Mouse (Mus musculus) gastrocnemius, postnatal 36 days (tissue): ENCODE results near the gene Arl8b. TPM values are rescaled to one million over a fixed set of nuclear protein-coding genes. Genes with fewer than 3 reads are reported as not detected.

ENCODE experiments used
- DNase-seq, 2 experiments: peaks; one replicate each; pipeline ENCODE4 v3.0.0; 2022
- intact Hi-C: fragments of 180-260 bp; cut with DNase I; formaldehyde crosslinking; loops from one replicate; pipeline ENCODE4 v1.15.1; 2025
- long read RNA-seq, 2 experiments: library from polyadenylated mRNA; stranded (forward); transcript quantifications; one replicate each; pipeline ENCODE4 v2.0.0; 2021
- total RNA-seq, 2 experiments: library from RNA; stranded (reverse); gene quantifications; 2 replicates each; pipeline ENCODE4 v1.2.3; 2021

Gene Arl8b
- total RNA-seq: 100 to 1,000 TPM in 1 of 2 experiments, 10 to 100 TPM in 1; 94.7 to 103 TPM
- long read RNA-seq, experiment 1, full-length matches to known transcripts: 63 of 82 reads
- long read RNA-seq, experiment 1, partial matches to known transcripts: 0 of 82 reads
- long read RNA-seq, experiment 1, other reads (novel, unspliced or antisense): 19 of 82 reads
- long read RNA-seq, experiment 2, full-length matches to known transcripts: 60 of 98 reads
- long read RNA-seq, experiment 2, partial matches to known transcripts: 26 of 98 reads
- long read RNA-seq, experiment 2, other reads (novel, unspliced or antisense): 12 of 98 reads

DNA sequence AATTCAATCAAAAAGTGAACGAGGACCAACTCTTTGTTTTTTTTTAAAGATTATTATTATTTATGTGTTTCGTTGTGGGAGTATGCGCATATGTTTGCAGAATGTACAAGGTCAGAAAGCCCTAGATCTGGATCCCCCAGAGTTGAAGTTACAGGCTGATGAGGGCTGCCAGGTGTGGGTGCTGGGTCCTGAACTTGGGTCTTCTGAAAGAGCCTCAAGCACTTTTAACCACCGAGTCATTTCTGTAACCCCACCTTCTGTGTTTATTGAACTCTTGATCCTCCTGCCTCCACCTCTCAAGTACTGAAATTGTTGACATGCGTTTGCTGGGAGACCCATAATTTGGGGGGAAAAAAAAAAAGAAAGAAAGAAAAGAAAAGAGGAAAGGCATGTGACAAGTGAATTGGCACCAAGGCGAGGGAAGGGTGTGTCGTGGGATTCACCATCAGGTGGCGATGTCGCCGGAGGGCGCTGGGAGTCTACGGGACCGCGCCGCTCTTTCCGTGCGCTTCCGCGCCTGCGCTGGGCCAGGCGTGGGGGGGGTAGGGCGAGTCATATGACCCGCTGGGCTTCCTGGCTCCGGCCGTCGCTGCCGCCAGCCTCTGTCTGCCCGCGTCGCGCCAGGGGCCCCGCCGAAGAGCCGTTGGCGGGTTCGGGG lies at the start of gene Arl8b:
TSS of gene Arl8b (plus strand) at position 574 of the 658 bp plus-strand sequence.
- DNase-seq: peak; percentile 93 to 96
- intact Hi-C loops: loop anchor here (2.0 kb wide), 1 partner anchor 48 kb away; no protein-coding TSS in a partner anchor

DNA sequence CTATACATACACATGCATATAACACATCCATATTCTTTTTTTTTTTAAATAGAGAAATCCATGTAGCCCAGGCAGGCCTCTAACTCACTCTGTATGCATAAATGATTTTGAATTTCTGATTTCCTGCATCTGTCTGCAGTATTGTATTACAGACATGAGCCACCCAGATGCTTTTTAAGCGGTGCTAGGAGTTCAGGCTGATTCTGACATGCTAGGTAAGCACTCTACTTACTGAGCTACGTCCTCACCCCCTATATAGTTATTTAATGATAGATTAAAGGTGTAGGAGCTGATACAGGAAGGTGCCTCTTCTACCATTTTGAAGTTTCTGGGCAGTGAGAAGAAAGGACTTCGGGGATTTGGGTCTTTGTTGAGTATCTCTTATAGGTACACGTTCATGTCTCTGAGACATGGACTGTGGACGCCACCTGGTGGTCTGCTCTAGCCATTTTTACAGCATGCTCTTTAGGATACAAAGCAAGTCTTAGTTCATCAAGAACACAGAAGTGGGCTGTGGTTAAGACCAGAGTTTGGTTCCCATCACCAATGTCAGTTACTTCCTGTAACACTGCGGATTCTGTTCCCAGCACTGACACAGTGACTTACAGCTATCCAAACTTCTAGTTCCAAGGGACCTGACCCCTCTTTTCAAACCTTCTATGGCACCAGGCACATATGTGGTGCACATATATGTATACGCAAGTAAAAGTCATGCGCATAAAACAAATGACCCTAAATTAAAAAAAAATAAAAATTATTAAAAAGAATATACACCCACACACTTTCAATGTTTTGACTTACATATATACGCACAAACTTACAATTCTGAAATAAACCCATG lies 46.8 kb upstream of the Arl8b start:
- peak; percentile 25 to 57 for DNase-seq
- intact Hi-C loops: loop anchor here (2.0 to 5.0 kb wide), 2 partner anchors 317 to 639 kb away; no protein-coding TSS in a partner anchor

DNA sequence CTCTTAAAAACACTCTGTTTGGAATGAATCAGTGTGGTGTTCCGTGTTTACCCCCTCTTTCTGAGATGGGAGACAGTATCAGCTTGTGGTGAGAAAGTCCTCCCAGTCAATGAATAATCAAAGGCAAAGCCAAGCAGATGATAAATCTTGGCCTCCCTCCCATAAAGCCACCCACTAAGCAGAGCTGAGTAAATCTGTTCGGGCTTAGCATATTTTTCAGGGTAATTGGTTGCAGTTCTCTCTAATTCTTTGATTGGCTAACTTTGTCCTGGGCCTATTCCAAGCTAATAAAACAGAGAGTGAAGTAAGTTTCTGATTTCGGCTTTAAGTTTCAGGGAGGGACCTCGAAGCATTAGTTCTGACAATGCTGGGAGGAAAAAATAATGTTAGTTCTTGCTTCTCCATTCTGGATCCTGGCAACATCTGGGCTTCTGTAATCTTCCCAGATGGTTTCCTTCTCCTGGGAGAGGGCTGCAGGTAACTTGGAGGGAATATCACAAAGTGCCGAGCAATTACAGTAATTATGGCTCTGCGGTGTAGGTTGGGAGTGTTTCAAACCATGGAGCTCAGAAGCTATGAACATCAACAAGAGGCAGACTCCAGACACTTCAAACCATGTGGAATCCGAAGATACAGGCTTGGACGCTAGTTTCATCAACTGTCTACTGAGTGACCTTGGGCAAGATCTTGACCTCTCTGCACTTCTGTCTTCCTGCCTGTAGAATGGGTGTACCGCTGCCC lies 44.3 kb upstream of the Arl8b start:
- intact Hi-C loops: loop anchor here (5.0 kb wide), 1 partner anchor 641 kb away; no protein-coding TSS in a partner anchor
- DNase-seq: no peak

DNA sequence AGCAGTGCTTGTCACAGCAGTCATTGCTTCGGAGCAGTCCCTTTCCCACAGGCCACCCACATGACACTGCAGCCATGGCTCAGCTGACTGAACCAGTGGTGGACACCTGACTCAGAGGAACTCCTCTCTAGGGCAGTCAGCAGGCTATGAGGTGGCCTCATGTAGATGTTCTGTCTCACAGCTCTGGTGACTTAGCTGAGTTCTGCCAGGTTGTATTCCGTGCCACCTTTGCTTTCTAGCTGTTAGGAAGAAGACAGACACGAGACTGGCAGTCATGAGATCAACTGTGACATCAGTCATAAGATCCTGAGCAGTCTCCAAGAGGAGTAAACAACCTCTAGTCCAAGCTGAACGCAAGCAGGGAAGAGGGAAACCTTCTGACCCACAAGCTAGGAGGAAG lies 42.3 kb upstream of the Arl8b start:
- intact Hi-C loops: no loop called here
- no peak for DNase-seq

DNA sequence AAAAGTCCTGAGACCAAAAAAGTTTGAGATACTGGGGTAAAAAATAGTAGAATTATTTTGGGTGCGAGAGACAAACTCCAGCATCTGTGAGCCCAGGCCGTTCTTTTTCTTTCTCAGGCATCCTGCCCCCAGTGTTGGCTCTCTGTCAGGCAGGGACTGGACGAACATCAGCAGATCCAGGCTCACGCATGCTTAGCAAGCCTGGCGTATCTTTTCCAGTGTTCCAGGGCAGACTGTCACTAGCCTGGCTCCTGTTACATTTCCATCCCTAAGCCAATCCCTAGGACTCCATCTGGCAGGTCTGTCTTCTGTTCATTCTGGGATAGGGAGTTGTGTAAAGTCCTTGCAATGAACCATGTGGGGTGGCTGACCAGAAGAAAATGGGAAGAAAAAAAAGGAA lies 39.2 kb upstream of the Arl8b start:
- no peak for DNase-seq
- intact Hi-C loops: no loop called here

DNA sequence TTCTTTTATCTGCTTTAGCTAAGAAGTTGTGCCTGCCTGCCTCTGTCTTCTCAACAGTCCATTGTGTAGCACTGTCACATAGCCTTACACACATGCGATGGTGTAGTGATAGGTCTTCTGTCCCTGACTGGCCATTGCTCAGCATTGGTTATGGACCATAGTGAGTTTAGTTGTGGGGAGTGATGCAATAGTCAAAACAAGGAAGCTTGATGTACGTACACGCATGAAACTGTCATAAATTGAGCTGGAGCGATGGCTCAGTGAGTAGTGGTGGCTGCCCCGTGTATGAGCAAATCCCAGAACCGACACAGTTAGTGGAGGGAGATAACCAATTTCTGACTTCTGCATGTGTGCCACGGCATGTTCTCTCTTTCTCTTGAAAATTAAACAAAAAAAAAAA lies 31.6 kb upstream of the Arl8b start:
- no peak for DNase-seq
- intact Hi-C loops: no loop called here

DNA sequence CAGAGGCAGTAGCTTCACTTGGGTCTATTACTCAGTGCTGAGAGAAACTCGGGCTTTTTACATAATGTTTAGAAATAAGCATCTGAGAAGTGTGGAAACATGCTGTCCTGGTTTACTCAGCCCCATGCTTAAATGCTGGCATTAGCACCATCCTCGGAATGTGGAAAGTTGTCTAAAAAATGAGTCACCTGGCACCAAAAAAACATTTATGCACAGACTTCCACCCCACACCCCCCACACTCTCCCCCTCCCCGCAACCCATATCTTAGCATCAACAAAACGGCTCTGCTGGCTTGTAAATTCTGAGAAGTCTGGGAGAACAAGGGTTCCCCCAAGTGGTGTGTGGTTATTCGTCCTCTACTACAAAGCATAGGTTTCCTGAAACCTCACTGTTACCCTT lies 30.5 kb upstream of the Arl8b start:
- DNase-seq: no peak
- intact Hi-C loops: no loop called here

DNA sequence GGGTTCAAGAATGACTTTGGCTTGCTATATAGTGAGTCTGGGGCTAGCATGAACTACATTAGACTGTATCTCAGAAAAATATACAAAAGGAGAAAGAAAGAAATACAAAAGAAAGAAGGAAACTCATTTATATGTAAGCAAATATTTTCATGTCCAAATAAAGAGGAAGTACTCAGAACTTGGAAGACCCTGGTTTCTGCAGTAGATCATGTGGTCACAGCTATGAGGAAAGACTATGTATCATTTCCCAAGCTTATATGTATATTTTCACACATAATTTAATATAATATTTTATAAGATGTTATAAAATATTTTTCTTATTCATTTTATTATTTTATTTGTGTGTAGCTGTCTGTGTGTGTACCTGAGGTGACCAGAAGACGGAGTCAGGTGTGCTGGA lies 29.4 kb upstream of the Arl8b start:
- intact Hi-C loops: no loop called here
- DNase-seq: no peak

DNA sequence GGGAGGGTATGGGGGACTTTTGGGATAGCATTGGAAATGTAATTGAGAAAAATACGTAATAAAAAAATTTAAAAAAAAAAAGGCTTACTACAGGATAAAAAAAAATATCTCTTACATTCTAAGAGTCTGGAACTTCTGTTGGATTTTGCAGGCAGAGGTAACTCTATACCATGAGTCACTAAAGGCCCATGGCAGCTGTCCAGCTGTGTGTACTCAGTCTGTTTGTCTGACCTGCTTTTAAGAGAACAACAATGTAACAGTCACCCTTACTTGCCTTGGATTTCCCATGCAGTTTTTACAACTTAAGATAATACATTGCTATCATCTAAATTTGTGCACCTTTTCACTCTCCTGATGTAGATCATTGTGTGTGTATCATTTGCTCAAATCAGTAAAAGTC lies 28.5 kb upstream of the Arl8b start:
- DNase-seq: no peak
- intact Hi-C loops: no loop called here

DNA sequence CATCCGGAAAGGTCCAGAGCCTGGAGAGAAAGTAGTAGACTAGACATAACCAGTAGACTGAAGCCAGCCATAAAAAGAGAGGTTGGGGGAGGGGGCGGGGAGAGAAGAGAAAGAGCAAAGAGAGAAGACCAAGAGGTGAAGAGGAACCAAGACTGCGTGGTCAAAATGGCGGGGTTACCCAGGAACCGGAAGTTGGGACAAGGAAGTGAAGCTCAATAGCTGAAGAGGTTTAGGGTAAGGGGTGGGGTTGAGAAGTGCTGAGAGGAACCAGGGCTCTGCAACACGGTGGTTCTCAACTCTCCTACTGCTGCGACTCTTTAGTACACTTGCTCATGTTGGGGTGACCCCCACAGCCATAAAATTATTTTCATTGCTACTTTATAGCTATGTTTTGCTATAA lies 27.0 kb upstream of the Arl8b start:
- intact Hi-C loops: no loop called here
- no peak for DNase-seq

DNA sequence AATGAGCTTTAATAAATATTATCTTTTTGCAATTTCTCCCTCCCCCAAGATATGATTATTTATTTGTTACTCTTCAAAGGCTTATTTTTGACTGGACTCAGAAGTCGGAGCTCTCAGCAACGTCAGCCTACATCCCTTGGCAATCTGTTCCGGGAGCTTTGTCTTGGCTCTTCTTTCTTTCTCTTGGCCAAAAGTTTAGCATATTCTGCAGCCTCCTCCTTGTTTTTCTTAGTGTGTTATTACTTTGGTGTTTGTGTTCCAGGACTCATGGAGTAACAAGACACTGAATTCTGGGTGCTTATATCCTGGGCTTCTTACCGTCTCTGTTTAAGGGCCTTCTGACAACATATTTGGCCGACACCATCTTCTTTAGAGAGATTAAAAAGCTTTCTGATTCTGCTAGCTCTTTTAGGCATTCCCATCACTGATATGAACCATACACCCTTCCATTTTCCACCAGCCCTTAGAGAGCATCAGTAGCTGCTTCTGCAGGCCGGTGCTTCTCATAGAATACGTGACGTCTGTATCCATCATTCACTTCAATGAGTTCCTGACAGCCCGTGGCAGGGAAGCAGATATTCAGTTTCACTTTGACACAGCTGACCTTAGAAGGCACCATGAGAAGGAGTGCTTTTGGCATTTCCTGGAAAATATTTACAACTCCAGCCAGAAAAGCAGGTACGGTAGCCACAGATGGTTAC lies 23.8 kb upstream of the Arl8b start:
- DNase-seq: no peak
- intact Hi-C loops: no loop called here

DNA sequence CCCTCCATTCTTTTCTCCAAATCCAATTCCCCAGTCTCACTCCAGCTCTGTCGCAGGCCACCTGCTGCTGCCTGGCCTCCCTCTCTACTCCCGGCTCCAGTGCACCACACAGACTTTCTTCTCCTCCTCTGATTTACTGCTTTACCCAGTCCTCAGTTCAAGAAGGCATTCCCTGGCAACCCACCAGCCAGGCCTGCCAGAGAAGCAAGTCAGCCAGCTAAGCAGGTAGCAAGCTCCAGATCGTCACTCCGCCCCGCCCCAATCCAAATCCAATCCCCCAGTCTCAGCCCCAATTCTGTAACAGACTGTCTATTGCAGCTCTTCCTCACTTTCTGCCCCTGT lies 23.2 kb upstream of the Arl8b start:
- no peak for DNase-seq

DNA sequence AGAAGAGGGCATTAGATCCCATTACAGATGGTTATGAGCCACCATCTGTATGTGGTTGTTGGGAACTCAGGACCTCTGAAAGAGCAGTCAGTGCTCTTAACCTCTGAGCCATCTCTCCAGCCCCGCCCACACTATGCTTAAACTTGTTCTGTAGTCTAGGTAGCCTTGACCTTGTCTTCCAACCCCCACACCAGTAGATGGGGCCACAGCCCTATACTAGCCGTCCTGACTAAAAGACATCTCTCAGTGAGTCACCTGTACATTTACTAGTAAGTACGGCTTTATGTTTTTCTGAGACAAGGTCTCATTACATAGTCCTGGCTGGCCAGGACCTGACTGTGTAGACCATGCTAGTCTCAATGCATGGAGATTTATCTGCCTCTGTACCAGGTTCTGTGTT lies 12.0 kb upstream of the Arl8b start:
- DNase-seq: no peak
- intact Hi-C loops: loop anchor here (10.0 kb wide), 1 partner anchor 384 kb away; no protein-coding TSS in a partner anchor

More for the DNA sequence above, 23.2 kb upstream of the Arl8b start:
- intact Hi-C loops: no loop called here

DNA sequence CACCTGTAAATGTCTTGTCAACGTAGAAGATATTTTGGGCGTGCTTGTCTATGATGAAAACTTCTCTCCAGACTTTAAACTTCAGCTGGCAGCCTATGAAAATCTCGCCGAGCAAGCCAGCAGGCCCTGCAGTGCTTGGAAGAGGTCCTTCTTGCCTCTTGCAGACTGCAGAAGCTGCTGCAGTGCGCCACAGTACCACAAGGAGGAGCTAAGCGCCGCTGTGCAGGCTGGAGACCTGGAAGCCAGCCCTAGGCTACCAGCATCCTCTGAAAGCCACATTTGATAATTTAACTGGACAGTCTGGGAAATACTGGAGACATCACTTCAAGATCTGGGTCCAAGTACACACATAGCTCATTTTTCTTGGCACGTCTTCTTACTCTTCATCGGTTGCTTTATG lies 10.0 kb upstream of the Arl8b start:
- intact Hi-C loops: loop anchor here (10.0 kb wide), 1 partner anchor 382 kb away; no protein-coding TSS in a partner anchor
- peak; percentile 67 to 74 for DNase-seq

DNA sequence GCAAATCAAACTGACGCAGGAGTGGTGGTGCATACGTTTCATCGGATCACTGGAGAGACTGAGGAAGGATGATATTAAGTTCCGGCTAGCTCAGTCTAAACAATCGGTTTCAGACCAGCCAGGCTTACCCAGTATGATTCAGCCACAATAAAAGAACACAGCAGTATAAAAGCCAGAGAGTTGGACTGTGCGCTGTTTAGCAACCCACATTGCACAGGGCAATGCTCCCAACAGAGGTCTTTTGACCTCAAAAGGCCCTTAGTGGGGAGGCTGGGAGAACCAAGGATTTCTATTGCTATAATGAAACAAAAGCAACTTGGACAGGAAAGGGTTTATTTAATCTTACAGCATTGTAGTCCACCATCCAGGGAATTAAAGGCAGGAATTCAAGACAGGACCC lies 9.4 kb upstream of the Arl8b start:
- intact Hi-C loops: loop anchor here (10.0 kb wide), 1 partner anchor 381 kb away; no protein-coding TSS in a partner anchor

DNA sequence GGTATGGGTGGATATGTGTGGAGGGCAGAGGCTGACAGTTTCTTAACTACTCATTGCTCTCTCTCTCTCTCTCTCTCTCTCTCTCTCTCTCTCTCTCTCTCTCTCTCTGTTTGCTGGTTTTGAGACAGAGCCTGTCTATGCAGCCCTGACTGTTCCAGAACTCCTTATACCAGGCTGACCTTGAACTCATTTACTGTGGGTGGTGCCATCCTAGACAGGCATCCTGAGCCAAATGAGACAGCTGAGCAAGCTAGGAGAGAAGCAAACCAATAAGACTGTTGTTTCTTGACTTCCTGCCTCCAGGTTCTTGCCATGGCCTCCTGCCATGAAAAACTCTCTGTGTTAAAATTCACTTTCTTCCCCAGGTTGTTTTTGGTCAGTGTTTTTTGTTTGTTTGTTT lies 6.6 kb upstream of the Arl8b start:
- DNase-seq: no peak

More for the DNA sequence above, 9.4 kb upstream of the Arl8b start:
- no peak for DNase-seq

DNA sequence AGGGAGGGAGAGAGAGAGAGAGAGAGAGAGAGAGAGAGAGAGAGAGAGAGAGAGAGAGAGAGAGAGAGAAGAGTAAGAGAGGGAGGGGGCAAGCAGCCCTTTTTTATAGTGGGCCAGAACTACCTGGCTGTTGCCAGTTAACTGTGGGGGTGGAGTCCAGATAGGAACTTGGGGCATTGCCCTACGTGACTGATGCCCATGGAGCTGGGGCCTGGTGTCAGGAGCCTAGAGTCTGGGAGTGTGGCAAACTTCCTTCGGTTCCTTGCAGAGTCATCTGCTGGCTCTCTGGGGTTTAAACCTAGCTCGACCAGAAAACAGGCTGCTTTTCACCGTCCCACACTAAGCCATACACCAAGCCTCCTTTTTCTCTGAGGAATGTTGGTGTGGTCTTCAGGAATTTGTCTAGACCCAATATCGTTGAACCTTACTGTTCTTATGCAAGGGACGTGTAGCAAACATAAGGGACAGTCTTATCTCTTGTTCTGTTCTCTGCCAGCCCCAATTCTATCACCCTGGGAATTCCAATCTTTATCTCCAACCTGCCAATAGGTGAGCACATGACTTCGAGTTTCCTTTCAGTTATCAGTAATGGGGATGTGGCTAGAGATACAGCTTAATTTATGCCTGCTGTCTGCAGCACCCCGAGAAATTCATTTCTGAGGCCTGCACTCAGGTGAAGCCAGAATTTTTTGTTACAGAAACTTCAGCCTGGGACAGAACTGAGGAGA lies 5.2 kb upstream of the Arl8b start:
- no peak for DNase-seq
- intact Hi-C loops: loop anchor here (10.0 kb wide), 1 partner anchor 377 kb away; no protein-coding TSS in a partner anchor

More for the DNA sequence above, 6.6 kb upstream of the Arl8b start:
- intact Hi-C loops: loop anchor here (10.0 kb wide), 1 partner anchor 379 kb away; no protein-coding TSS in a partner anchor

DNA sequence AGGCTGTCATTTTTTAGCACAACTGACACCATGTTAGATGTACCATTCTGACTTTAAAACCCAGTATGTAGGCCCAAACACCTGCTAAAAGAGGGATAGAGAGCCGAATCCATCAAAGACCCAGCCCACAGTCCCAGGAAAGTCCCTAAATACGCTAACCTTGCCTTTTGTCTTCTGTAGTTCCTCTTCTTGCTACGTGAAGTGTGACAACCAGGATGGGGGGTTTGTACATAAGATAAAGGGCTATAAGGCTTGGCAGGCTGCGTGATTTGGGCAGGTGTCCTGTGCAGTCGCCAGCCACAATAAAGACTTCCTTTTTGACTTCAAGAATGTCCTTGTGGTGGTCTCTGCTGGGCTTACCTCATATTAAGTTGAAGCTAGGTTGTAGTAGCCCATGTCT lies 4.5 kb upstream of the Arl8b start:
- DNase-seq: no peak
- intact Hi-C loops: loop anchor here (10.0 kb wide), 1 partner anchor 376 kb away; no protein-coding TSS in a partner anchor

DNA sequence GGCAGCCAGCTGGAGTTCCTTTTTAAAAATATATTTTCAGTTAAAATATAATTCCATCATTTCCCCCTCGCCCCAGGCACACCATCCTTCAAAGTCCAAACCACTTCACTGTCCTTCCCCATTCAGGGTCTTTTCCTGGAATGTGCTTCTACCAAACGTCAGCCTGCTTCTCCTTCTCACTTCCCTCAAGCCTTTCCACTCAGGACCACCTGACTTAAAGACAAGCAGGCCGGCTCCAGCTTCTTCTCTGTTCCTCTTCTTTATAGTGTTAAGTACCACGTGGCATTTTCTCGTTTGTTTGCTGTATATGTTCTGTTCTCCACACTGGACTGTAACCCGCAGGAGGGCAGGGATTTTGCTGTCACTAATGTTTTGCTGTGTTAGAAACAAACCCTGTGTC lies 1.0 kb upstream of the Arl8b start:
- no peak for DNase-seq
- intact Hi-C loops: loop anchor here (2.0 kb wide), 1 partner anchor 49 kb away; no protein-coding TSS in a partner anchor
